Mouse (Mus musculus) olfactory bulb, adult 2 months (tissue): Measurements from ENCODE around the gene Brd9. TPM values are rescaled to one million over a fixed set of nuclear protein-coding genes. Genes with fewer than 3 reads are reported as not detected.
"Not testable (repeated sequence)": the region's sequence is repeated elsewhere in the genome, so short reads cannot be mapped to it uniquely, and the experiment has no call there.

Experiments used
- H3K27ac ChIP-seq: fragments of 200-500 bp; 2 replicates; pipeline ENCODE4 v1.5.1; 2012; ENCODE audit warnings: low read depth, low read length; ENCODE audit not compliant: insufficient read depth
- H3K4me1 ChIP-seq: fragments of 200-500 bp; 2 replicates; pipeline ENCODE4 v1.6.1; 2012; ENCODE audit warnings: low read length; ENCODE audit not compliant: control insufficient read depth, insufficient read depth
- H3K4me3 ChIP-seq: fragments of 200-500 bp; 2 replicates; pipeline ENCODE4 v1.5.1; 2012; ENCODE audit warnings: mild to moderate bottlenecking, low read depth, low read length, moderate library complexity; ENCODE audit not compliant: insufficient read depth
- CTCF ChIP-seq: fragments of 200-500 bp; IDR thresholded peaks from 2 replicates; pipeline ENCODE4 v1.5.1; 2012; ENCODE audit warnings: low read depth, mild to moderate bottlenecking, low read length, moderate library complexity; ENCODE audit not compliant: insufficient read depth
- POLR2A ChIP-seq: fragments of 200-500 bp; IDR thresholded peaks from 2 replicates; pipeline ENCODE4 v1.6.1; 2012; ENCODE audit warnings: mild to moderate bottlenecking, low read depth, low read length, moderate library complexity; ENCODE audit not compliant: insufficient read depth
- WGBS: fragments of 180-500 bp; shearing (Covaris S2); methylation state at CpG from one replicate; pipeline ENCODE4 v1.1.7; 2018; 5-methylcytosine and 5-hydroxymethylcytosine counted together
- polyA plus RNA-seq: library from polyadenylated mRNA; stranded (reverse); fragments of >200 nt; gene quantifications from 2 replicates; pipeline ENCODE4 v1.2.4, GENCODE M21; 2012; ENCODE audit warnings: low replicate concordance; ENCODE audit not compliant: missing spikeins, insufficient read depth, insufficient read length

The Brd9 gene
- polyA plus RNA-seq, 1 experiment = 428 TPM

DNA sequence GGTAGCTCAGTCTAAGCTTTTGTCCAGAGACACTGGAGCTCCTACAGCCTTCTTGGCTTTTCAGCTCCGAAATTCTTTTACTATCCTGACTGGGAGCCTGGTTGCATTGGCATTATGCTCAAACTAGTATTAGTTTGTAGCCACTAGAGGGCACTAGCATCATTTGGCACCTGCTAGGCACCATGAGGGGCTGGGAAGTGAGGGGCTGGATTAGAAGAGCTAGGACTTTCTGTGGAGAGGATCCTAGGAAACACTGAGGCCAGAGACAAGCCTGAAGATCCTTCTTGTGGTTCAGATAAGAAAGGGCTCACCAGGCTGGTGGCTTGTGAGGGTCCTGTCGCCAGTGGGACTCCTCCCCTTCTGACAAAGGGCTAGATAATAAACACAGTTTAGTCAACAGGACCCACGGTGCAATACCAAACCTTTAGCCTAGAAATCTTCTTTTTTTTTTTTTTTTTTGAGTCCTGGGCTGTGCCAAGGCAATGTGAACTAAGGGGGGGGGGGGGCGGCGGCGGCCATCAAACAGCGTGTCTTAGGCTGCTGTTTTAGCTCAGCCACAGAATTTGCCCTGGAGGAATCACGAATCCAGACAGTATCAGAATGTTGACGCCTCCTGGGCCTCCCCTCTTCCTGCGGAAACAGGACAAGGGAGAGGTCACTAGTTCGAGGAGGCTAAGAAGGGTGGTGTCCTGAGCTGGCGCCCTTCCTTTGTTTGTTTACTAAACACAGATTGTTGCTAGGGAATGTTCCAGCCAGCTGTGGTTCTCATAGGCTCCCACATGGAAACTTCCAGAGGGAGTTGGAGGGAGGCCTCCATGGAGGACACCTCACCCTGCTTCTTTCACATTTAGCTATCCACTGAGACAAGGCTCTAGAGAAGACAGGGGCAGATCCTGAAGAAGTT lies 33.2 kb downstream of the Brd9 start:
- Histone ChIP-seq H3K4me3 (no peak overlapping the region), H3K4me1 (peaks cover 6% of the 10 kb centered on the region; the same call in 1 of the 2 replicates), H3K27ac (no peak overlapping the region)
- WGBS = 35% methylated on average over 12 of the region's 12 CpGs
- no peak for TF ChIP-seq CTCF
- TF ChIP-seq POLR2A = no peak

DNA sequence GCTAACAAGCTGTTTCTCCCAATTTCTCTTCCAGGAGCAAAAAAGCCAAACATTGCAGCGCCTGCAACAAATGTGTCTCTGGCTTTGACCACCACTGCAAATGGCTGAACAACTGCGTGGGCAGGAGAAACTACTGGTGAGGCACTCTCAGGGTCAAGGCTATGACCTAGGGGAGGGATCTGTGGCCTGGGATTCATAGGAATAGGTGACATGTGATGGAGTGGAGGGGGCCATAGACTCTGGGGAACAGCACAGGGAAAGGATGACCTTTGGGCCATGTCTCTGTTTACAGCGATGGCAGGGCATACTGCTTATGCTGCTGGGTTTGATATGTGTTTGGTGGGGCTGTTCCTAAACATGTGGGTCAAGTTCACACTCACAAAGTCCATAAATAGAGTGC lies 36.9 kb downstream of the Brd9 start:
- Histone ChIP-seq H3K4me1 (peaks cover 6% of the 10 kb centered on the region; the same call in 1 of the 2 replicates), H3K27ac (no peak overlapping the region), H3K4me3 (no peak overlapping the region)
- no peak for TF ChIP-seq POLR2A
- TF ChIP-seq CTCF = no peak
- 95% methylated on average over 3 of the region's 3 CpGs for WGBS

DNA sequence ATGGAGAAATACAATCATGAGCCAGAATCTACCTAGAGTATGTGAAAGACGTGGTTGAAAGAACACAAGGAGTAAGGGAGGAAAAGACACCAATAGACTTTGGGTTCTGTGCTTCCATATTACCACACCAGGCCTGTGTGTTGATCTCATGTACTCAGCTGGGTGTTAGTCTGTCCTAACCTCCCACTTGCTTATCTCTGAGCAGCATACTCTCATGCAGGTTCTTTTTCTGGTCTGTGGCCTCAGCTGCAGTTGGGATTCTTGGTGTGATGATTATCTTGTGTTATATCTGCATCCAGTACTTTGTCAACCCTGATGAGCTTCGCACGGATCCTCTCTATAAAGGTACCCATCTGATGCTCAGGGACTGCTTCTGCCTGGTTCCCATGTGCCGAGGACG lies 39.3 kb downstream of the Brd9 start:
- TF ChIP-seq POLR2A (no peak), CTCF (no peak)
- no peaks in the 10 kb centered on the region for H3K4me1 ChIP-seq
- H3K4me3 ChIP-seq = no peak overlapping the region
- WGBS = 89% methylated on average over 5 of the region's 5 CpGs
- no peak overlapping the region for H3K27ac ChIP-seq

DNA sequence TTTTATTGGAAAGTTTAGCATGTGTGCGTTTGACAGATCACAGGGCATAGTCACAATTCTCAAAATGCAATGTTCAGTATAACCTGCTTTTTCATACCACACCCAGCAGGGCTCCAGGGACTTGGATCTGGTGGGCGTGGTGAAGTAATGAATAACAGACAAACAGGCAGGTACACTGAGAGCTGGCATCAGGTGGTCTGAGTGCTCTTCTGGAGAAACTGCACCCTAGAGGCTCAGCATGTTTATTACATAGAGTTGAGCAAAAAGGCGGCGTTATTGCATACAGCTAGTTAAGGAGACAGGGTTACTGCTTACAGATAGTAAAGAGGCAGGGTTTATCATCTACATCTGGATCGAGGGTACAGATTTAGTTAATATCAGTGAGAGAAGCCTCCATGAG lies 52.7 kb downstream of the Brd9 start:
- Histone ChIP-seq H3K27ac (no peak overlapping the region), H3K4me3 (no peak overlapping the region), H3K4me1 (no peaks in the 10 kb centered on the region)
- TF ChIP-seq POLR2A (no peak), CTCF (no peak)
- 85% methylated on average over 5 of the region's 5 CpGs for WGBS

DNA sequence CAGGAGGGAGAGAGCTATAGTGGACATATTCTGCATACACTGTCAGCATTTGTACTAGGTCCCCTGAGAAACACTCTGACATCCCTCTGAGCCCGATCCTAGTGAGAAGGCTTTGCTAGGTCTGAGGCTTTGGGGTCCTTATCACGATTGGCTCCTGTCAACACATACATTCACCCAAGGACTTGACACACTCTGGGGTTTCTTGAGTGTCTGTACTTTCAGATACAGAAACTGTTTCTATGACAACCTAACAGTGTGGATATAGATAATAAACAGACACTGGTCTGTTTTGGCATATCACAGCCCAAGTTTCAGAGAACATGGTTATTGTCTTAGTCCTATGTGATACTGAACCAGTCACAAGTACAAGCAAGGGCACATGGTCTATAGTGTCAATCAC lies 53.1 kb downstream of the Brd9 start:
- WGBS = 83% methylated on average over 2 of the region's 2 CpGs
- H3K4me3 ChIP-seq = no peak overlapping the region
- no peak overlapping the region for H3K27ac ChIP-seq
- no peaks in the 10 kb centered on the region for H3K4me1 ChIP-seq
- TF ChIP-seq CTCF (no peak), POLR2A (no peak)

DNA sequence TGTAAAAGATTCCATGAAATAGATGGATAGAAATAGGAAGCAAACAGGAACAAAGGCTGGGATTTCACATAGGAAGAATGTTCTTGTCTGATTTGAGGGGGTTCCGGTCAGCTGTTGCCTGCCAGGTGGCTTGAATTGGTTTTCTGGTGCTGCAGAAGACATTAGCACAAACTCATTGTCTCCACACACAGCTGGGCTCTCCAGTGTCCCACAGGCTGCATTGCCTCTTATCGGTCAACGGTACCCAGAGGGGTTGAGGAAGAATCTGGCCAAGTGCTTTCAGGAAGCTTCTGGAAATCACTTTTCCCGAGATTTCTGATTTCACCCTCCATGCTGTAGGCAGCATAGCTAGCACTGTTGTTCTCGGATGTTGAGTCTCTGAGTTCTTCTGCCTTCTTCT lies 53.7 kb downstream of the Brd9 start:
- WGBS = 85% methylated on average over 5 of the region's 5 CpGs
- Histone ChIP-seq H3K27ac (no peak overlapping the region), H3K4me1 (no peaks in the 10 kb centered on the region), H3K4me3 (no peak overlapping the region)
- no peak for TF ChIP-seq POLR2A
- no peak for TF ChIP-seq CTCF

DNA sequence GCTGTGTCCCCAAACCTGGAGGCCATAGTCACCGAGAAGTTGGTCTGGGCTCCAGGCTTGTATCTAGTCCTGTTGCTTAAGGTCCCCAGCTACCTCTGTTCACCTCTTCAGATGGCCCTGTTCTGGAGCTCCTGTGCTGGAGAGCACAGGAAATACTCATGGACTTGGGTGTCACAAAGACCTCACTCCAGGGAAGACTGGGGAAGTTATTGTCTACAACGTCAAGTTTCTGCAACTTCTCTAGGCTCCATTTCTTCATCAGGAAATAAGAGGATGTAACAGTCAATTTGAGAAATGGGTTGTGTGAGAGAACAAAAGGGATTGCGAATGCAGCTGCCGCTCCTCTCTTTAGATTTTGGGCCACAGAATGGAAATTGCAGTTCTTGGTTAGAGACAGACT lies 58.8 kb downstream of the Brd9 start:
- Histone ChIP-seq H3K27ac (no peak overlapping the region), H3K4me3 (no peak overlapping the region), H3K4me1 (no peaks in the 10 kb centered on the region)
- no peak for TF ChIP-seq CTCF
- TF ChIP-seq POLR2A = no peak
- WGBS = 83% methylated on average over 4 of the region's 4 CpGs

DNA sequence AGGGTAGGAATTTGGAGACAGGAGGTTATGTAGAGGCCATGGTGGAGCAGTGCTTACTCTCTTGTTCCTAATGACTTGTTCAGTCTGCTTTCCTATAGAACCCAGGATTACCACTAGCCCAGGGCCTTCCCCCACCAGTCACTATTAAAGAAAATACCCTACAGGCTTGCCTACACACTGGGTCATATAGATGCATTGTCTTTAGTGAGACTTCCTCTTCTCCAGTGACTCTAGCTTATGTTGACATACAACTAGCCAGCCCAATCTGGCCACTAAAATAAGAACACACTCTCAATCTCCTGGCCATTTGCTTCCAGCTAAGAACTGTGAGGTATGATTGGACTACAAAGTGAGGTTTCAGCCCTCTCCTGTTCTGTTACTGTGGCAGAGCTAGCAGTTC lies 62.9 kb downstream of the Brd9 start:
- Histone ChIP-seq H3K4me3 (no peak overlapping the region), H3K4me1 (no peaks in the 10 kb centered on the region), H3K27ac (no peak overlapping the region)
- TF ChIP-seq CTCF (no peak), POLR2A (no peak)

DNA sequence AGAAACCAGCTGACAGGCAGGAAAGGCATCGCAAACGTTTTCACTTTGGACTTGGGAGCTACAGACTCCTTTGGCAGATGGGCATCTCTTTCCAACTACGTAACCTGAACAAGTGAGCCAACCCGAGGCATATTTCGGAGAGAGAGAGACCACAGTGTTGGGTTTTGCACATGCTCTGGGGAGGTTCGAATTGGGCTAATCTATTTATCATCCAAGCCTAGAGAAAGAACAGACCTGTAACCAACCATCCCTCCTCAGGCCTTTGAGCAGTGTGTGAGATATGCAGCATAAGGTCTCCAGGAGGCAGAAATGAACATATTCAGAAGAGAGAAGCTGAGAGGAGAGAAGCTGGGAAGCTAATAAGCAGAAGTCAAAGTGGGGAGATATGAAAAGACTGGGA lies 63.4 kb downstream of the Brd9 start:
- Histone ChIP-seq H3K4me3 (no peak overlapping the region), H3K27ac (no peak overlapping the region), H3K4me1 (no peaks in the 10 kb centered on the region)
- TF ChIP-seq POLR2A = no peak
- TF ChIP-seq CTCF = no peak
- WGBS = 83% methylated on average over 6 of the region's 6 CpGs

DNA sequence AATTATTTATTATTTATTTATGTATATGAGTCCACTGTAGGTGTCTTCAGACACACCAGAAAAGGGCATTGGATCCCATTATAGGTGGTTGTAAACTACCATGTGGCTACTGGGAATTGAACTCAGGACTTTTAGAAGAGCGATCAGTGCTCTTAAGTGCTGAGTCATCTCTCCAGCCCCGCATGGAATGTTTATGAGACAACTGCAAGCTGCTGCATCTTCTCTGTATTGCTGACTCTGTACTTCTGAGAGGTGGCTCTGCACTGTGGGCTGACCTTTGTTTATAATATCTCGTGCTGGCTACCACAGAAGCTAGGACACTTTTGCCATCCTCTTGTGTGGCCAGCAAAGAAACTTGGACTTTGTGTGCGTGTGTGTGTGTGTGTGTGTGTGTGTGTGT lies 63.9 kb downstream of the Brd9 start:
- no peak for TF ChIP-seq POLR2A
- TF ChIP-seq CTCF = no peak
- H3K4me1 ChIP-seq = no peaks in the 10 kb centered on the region
- no peak overlapping the region for H3K27ac ChIP-seq
- no peak overlapping the region for H3K4me3 ChIP-seq
- 86% methylated on average over 4 of the region's 4 CpGs for WGBS

DNA sequence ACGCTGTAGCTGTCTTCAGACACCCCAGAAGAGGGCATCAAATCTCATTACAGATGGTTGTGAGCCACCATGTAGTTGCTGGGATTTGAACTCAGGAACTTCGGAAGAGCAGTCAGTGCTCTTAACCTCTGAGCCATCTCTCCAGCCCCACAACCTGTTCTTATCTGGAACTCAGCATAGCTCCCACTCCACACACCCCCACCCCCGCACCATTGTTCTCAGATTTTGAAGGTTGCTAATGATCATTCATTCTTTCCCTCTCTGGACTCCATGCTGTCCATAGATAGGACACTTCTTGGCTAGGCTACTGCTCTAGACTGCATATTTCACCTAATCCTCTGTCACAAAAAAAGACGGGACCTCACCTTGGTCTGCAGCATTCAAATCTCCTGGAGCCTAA lies 69.3 kb downstream of the Brd9 start:
- WGBS = 91% methylated on average over 4 of the region's 4 CpGs
- H3K4me1 ChIP-seq = peaks cover 11% of the 10 kb centered on the region
- H3K27ac ChIP-seq, H3K4me3 ChIP-seq: not testable (repeated sequence)

DNA sequence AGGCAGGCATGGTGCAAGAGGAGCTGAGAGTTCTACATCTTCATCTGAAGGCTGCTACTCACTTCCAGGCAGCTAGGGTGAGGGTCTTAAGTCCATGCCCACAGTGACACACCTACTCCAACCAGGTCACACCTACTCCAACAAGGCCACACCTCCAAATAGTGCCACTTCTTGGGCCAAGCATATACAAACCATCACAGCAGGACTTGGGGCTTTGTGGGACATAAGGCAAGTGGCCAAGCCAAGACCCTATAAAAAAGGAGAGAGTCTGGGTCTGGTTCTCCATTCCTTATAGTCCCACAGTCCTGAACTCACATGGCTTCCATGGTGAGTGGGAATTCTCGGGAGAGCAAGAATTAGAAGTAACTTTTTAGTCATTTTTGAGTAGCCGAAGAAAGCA lies 70.6 kb downstream of the Brd9 start:
- H3K4me1 ChIP-seq = peaks cover 11% of the 10 kb centered on the region
- H3K4me3 ChIP-seq, H3K27ac ChIP-seq: not testable (repeated sequence)
- 75% methylated on average over 2 of the region's 2 CpGs for WGBS
